Mouse (Mus musculus) bone marrow macrophage, adult 2 months (primary cell): ENCODE results near the gene Nup98.

Source experiments
- CTCF ChIP-seq: IDR thresholded peaks from 2 replicates; pipeline ENCODE4 v1.5.1; 2012; ENCODE audit warnings: low read depth, mild to moderate bottlenecking, low read length, moderate library complexity
- POLR2A ChIP-seq: IDR thresholded peaks from 2 replicates; pipeline ENCODE4 v1.6.1; 2012; ENCODE audit warnings: mild to moderate bottlenecking, low read depth, low read length, borderline replicate concordance

DNA sequence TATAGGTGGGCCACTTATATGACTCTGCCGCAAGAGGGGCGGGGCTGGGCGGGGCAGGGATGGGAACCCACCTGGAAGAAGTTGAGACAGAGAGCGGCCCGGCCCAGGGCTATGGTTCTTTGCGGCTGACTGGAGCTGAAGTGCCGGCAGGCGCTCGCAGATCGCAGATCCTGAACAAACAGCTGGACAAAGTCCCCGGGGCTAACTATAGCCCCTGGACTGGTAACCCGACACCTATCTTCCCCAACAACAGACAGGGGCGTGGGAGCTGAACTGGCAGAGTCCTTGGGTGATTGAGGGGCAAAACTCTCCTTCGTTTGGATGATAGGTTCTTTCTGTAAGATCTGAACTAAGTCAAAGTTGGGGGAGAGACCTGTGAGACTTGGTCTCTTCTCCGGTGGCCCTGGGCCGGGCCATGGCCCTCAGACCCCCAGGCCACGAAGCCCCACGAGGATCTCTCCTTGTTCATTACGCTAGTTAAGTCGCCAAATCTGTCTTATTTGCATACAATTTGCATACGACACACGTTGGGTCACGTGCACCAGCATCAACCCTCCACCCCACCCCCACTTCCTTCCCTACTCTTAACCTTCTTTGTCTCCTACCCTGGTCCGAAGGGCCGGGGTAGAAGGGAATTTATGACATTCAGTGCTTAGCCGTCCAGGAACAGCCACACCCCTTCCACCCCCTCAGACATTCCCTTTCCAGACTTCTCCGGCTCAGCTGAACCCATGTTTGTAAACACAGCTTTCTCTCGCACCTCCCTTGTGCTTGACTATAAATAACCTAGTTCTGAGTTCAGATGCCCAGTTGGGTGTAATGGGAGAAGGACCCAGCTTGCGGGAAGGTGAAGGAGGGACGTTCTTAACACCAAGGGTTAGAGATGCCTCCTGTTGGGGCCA lies 110.0 kb downstream of the Nup98 start:
- TF ChIP-seq CTCF, result 0 out of 2 replicates have a peak, but pooled peaks have one; percentile 10
- no peak for TF ChIP-seq POLR2A
